Mouse (Mus musculus) E14TG2a.4 (cell line): Measurements from ENCODE around the gene Rps6ka2.
A peak's percentile ranks its signal among the peaks of the same experiment; 100 is the strongest.
"Not testable (repeated sequence)": the region's sequence is repeated elsewhere in the genome, so short reads cannot be mapped to it uniquely, and the experiment has no call there.

Experiments used
- H3K27me3 ChIP-seq: 2 replicates; pipeline ENCODE4 v1.6.1; 2014; ENCODE audit warnings: low read length, control low read depth; ENCODE audit not compliant: insufficient read depth
- H3K36me3 ChIP-seq: 2 replicates; pipeline ENCODE4 v1.6.1; 2014; ENCODE audit warnings: low read length, control low read depth; ENCODE audit not compliant: insufficient read depth
- H3K4me1 ChIP-seq: replicated peaks from 2 replicates; pipeline ENCODE4 v1.6.1; 2014; ENCODE audit warnings: low read depth, low read length, control low read depth
- H3K4me3 ChIP-seq: replicated peaks from 2 replicates; pipeline ENCODE4 v1.5.1; 2014; ENCODE audit warnings: mild to moderate bottlenecking, low read length
- H3K9me3 ChIP-seq: 2 replicates; pipeline ENCODE4 v1.6.1; 2014; ENCODE audit warnings: low read length, control low read depth
- CTCF ChIP-seq: conservative IDR thresholded peaks from 2 replicates; pipeline ENCODE4 v1.5.1; 2014; ENCODE audit warnings: low read length
- NANOG ChIP-seq: IDR thresholded peaks from 2 replicates; pipeline ENCODE4 v1.6.1; 2014; ENCODE audit warnings: borderline replicate concordance, low read length, mixed read lengths
- POU5F1 ChIP-seq: IDR thresholded peaks from 2 replicates; pipeline ENCODE4 v1.6.1; 2014; ENCODE audit warnings: low read length, borderline replicate concordance

Gene Rps6ka2

GRCm38 (mm10) chr17:7169627-7170303 is at the start of gene Rps6ka2:
Gene Rps6ka2 (plus strand): TSS chr17:7170115.
- Histone ChIP-seq H3K9me3 (no peaks in the 10 kb centered on the region), H3K27me3 (peaks cover 11% of the 10 kb centered on the region), H3K4me3 (peak within 1 kb of the TSS; percentile 90), H3K4me1 (peaks cover 43% of the 10 kb centered on the region), H3K36me3 (no peaks in the 10 kb centered on the region; the same call in 1 of the 2 replicates)
- TF ChIP-seq POU5F1 (no peak), NANOG (no peak), CTCF (no peak)

GRCm38 (mm10) chr17:7120835-7121234 is 49.1 kb upstream of the Rps6ka2 start:
- H3K27me3 ChIP-seq, H3K4me3 ChIP-seq, H3K4me1 ChIP-seq, H3K9me3 ChIP-seq, H3K36me3 ChIP-seq: not testable (repeated sequence)

GRCm38 (mm10) chr17:7122554-7122953 is 47.4 kb upstream of the Rps6ka2 start:
- H3K9me3 ChIP-seq, H3K4me3 ChIP-seq, H3K36me3 ChIP-seq, H3K27me3 ChIP-seq, H3K4me1 ChIP-seq: not testable (repeated sequence)

- H3K27me3 ChIP-seq, H3K4me3 ChIP-seq, H3K36me3 ChIP-seq, H3K4me1 ChIP-seq, H3K9me3 ChIP-seq: not testable (repeated sequence)
These were observed 43.4 kb upstream of the Rps6ka2 start for GRCm38 (mm10) chr17:7126475-7126874.

GRCm38 (mm10) chr17:7134002-7134401 is 35.9 kb upstream of the Rps6ka2 start:
- H3K4me3 ChIP-seq, H3K9me3 ChIP-seq, H3K36me3 ChIP-seq: not testable (repeated sequence)
- H3K27me3 ChIP-seq: peaks cover 11% of the 10 kb centered on the region; the same call in 1 of the 2 replicates
- H3K4me1 ChIP-seq: peaks cover 19% of the 10 kb centered on the region

- peaks cover 21% of the 10 kb centered on the region for H3K4me1 ChIP-seq
- not testable (repeated sequence) for H3K4me3 ChIP-seq, H3K9me3 ChIP-seq, H3K36me3 ChIP-seq
- peaks cover 14% of the 10 kb centered on the region for H3K27me3 ChIP-seq
These were observed 34.6 kb upstream of the Rps6ka2 start for GRCm38 (mm10) chr17:7135277-7135676.

- Histone ChIP-seq H3K4me3 (peak overlapping the region; percentile 50), H3K9me3 (no peaks in the 10 kb centered on the region), H3K36me3 (no peaks in the 10 kb centered on the region), H3K4me1 (peaks cover 21% of the 10 kb centered on the region), H3K27me3 (peaks cover 34% of the 10 kb centered on the region)
- no peak for TF ChIP-seq POU5F1
- TF ChIP-seq CTCF: no peak
These were observed 31.6 kb upstream of the Rps6ka2 start for GRCm38 (mm10) chr17:7138186-7138925.

GRCm38 (mm10) chr17:7140399-7141174 is 29.3 kb upstream of the Rps6ka2 start:
- Histone ChIP-seq H3K27me3 (peaks cover 44% of the 10 kb centered on the region), H3K4me1 (peaks cover 20% of the 10 kb centered on the region), H3K4me3 (no peak overlapping the region), H3K36me3 (no peaks in the 10 kb centered on the region), H3K9me3 (no peaks in the 10 kb centered on the region)
- TF ChIP-seq POU5F1: no peak
- TF ChIP-seq CTCF: no peak
- TF ChIP-seq NANOG: no peak

GRCm38 (mm10) chr17:7142367-7142766 is 27.5 kb upstream of the Rps6ka2 start:
- no peak overlapping the region for H3K4me3 ChIP-seq
- no peak for TF ChIP-seq POU5F1
- no peak for TF ChIP-seq NANOG
- no peak for TF ChIP-seq CTCF
- H3K27me3 ChIP-seq: peaks cover 52% of the 10 kb centered on the region

More at GRCm38 (mm10) chr17:7142367-7142766, 27.5 kb upstream of the Rps6ka2 start:
- Histone ChIP-seq H3K4me1 (peaks cover 20% of the 10 kb centered on the region), H3K36me3 (no peaks in the 10 kb centered on the region), H3K9me3 (no peaks in the 10 kb centered on the region)
